Mouse (Mus musculus): ENCODE data around the gene Adamts3. TPM values are rescaled to one million over a fixed set of nuclear protein-coding genes. Genes with fewer than 3 reads are reported as not detected.

The Adamts3 gene
- polyA plus RNA-seq, 1 experiment from 2014 or later, result 0.52 TPM

DNA sequence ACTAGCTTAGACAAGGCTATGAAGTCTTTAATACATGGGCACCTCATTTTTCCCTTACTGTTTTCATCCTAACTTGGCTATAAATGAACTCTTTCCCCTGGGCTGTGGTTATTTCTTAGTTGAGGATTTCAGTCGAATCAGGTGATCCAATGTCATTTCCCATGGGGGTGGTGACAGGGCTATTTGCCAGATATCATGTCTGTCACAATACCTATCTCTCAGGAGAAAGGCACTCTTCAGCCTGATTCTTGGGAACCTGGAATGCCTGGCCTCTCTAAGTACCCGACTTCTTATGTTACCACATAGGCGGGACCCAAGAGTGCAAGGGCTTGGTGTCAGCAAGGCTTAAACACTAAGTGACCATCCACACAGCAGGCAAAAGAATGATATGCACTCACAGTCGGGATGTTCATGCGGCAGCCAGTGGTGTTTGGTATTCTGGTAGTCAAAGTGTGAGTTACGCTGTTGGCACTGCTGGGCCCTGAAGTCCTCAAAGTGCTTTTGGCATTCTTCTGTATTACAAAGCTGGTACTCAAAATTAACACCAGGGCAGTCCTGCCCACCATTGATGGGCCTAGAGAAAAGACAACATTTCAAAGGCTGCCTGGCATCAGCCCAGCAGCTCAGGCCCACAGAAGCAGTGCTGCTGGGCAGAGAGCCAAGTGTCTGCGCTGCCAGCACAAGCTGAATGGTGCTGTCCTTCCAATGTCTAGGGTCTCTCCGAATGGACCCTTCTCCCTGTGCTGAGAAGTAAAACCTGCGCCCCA lies 181.7 kb downstream of the Adamts3 start:
- Histone ChIP-seq H3K27me3 (ENCODE audit: control insufficient read depth, insufficient read depth, low read length) (no peaks in the 10 kb centered on the region), H3K4me1 (replicated peaks; ENCODE audit: control insufficient read depth, insufficient read depth) (no peaks in the 10 kb centered on the region; the same call in 1 of the 2 replicates), H3K4me3 (ENCODE audit: low read depth, low read length) (no peak overlapping the region), H3K9ac (ENCODE audit: low read length) (no peak overlapping the region), H3K36me3 (ENCODE audit: control insufficient read depth, insufficient read depth, low read length) (no peaks in the 10 kb centered on the region), H3K4me2 (replicated peaks; ENCODE audit: low read depth) (no peak overlapping the region), H3K27ac (replicated peaks) (no peak overlapping the region), H3K9me3 (ENCODE audit: control insufficient read depth, low read length) (no peaks in the 10 kb centered on the region)
- 63% methylated on average over 9 of the region's 9 CpGs for WGBS
- no peak for TF ChIP-seq CTCF (IDR thresholded peaks at IDR 0.05; ENCODE audit: low read depth)
- no peak for TF ChIP-seq EP300 (optimal IDR thresholded peaks at IDR 0.05)
- DNase-seq (ENCODE audit: low spot score) (peak; percentile 18), ATAC-seq (ENCODE audit: low FRiP score, low TSS enrichment) (no peak)

DNA sequence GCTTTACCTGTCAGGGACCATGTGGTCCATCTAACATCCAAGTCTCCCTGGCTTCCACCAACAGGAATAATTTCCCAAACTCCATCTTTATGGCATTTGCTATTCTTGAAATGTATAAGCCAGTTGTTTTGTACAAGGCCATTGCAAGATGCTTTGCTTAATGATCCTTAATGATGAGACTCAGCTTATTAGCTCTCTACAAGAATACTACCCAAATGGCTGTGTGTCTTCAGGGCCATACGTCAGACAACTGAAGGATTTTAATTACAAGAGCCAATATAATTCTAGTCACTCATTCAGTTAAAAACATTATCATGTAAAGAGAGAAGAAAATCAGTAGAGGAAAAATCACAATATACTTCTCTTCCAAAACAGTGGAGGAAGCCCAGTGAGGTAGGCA lies 195.3 kb downstream of the Adamts3 start:
- Histone ChIP-seq H3K27ac (replicated peaks) (no peak overlapping the region), H3K27me3 (ENCODE audit: control insufficient read depth, insufficient read depth, low read length) (no peaks in the 10 kb centered on the region), H3K9ac (ENCODE audit: low read length) (no peak overlapping the region), H3K9me3 (ENCODE audit: control insufficient read depth, low read length) (no peaks in the 10 kb centered on the region), H3K4me1 (replicated peaks; ENCODE audit: control insufficient read depth, insufficient read depth) (no peaks in the 10 kb centered on the region), H3K36me3 (ENCODE audit: control insufficient read depth, insufficient read depth, low read length) (no peaks in the 10 kb centered on the region), H3K4me3 (ENCODE audit: low read depth, low read length) (no peak overlapping the region), H3K4me2 (replicated peaks; ENCODE audit: low read depth) (no peak overlapping the region)
- TF ChIP-seq CTCF (IDR thresholded peaks at IDR 0.05; ENCODE audit: low read depth) (no peak), EP300 (optimal IDR thresholded peaks at IDR 0.05) (no peak)
- WGBS, result 98% methylated on average over 1 of the region's 1 CpGs
- DNase-seq (ENCODE audit: low spot score) (no peak), ATAC-seq (ENCODE audit: low FRiP score, low TSS enrichment) (no peak)

GRCm38 (mm10) chr5:89679871-89680536 lies 203.1 kb downstream of the Adamts3 start:
- Histone ChIP-seq H3K36me3 (ENCODE audit: control insufficient read depth, insufficient read depth, low read length) (no peaks in the 10 kb centered on the region), H3K4me2 (replicated peaks; ENCODE audit: low read depth) (no peak overlapping the region), H3K9ac (ENCODE audit: low read length) (no peak overlapping the region), H3K27me3 (ENCODE audit: control insufficient read depth, insufficient read depth, low read length) (no peaks in the 10 kb centered on the region), H3K9me3 (ENCODE audit: control insufficient read depth, low read length) (no peaks in the 10 kb centered on the region), H3K4me3 (ENCODE audit: low read depth, low read length) (no peak overlapping the region), H3K27ac (replicated peaks) (no peak overlapping the region), H3K4me1 (replicated peaks; ENCODE audit: control insufficient read depth, insufficient read depth) (no peaks in the 10 kb centered on the region)
- whole genome bisulfite sequencing, result 59% methylated on average over 5 of the region's 5 CpGs
- ATAC-seq (ENCODE audit: low FRiP score, low TSS enrichment) (no peak), DNase-seq (ENCODE audit: low spot score) (peak; percentile 31)
- TF ChIP-seq CTCF (IDR thresholded peaks at IDR 0.05; ENCODE audit: low read depth) (peak; percentile 71), EP300 (optimal IDR thresholded peaks at IDR 0.05) (no peak)

DNA sequence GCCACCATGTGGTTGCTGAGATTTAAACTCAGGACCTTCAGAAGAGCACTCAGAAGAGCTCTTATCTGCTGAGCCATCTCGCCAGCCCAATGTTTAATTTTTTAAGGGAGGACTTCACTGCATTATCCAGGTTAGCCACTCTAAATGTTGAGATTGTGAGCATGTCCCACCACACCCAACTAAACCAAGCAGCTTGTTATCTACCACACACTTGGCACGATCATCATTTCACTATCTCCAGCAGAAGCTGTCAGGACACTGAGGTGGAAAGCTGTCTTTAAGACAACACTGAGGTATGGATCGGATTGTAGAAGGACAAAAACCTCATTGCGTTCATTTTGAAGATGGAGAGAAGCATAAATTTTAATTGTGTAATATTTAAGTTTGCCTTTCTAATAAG lies 205.0 kb downstream of the Adamts3 start:
- Histone ChIP-seq H3K9ac (ENCODE audit: low read length) (no peak overlapping the region), H3K4me3 (ENCODE audit: low read depth, low read length) (no peak overlapping the region), H3K27me3 (ENCODE audit: control insufficient read depth, insufficient read depth, low read length) (no peaks in the 10 kb centered on the region), H3K27ac (replicated peaks) (no peak overlapping the region), H3K9me3 (ENCODE audit: control insufficient read depth, low read length) (no peaks in the 10 kb centered on the region), H3K4me1 (replicated peaks; ENCODE audit: control insufficient read depth, insufficient read depth) (no peaks in the 10 kb centered on the region), H3K4me2 (replicated peaks; ENCODE audit: low read depth) (no peak overlapping the region), H3K36me3 (ENCODE audit: control insufficient read depth, insufficient read depth, low read length) (no peaks in the 10 kb centered on the region)
- no peak for TF ChIP-seq CTCF (IDR thresholded peaks at IDR 0.05; ENCODE audit: low read depth)
- no peak for TF ChIP-seq EP300 (optimal IDR thresholded peaks at IDR 0.05)
- WGBS, result 88% methylated on average over 4 of the region's 4 CpGs
- ATAC-seq (ENCODE audit: low FRiP score, low TSS enrichment), result no peak
- no peak for DNase-seq (ENCODE audit: low spot score)

- H3K9me3 ChIP-seq (ENCODE audit: control insufficient read depth, low read length), result no peaks in the 10 kb centered on the region
- TF ChIP-seq CTCF (IDR thresholded peaks at IDR 0.05; ENCODE audit: low read depth) (no peak), EP300 (optimal IDR thresholded peaks at IDR 0.05) (no peak)
- no peak overlapping the region for H3K27ac ChIP-seq (replicated peaks)
- H3K9ac ChIP-seq (ENCODE audit: low read length), result no peak overlapping the region
- DNase-seq (ENCODE audit: low spot score) (no peak), ATAC-seq (ENCODE audit: low FRiP score, low TSS enrichment) (no peak)
- H3K36me3 ChIP-seq (ENCODE audit: control insufficient read depth, insufficient read depth, low read length), result no peaks in the 10 kb centered on the region
- 83% methylated on average over 9 of the region's 9 CpGs for WGBS
- H3K27me3 ChIP-seq (ENCODE audit: control insufficient read depth, insufficient read depth, low read length), result no peaks in the 10 kb centered on the region
- no peak overlapping the region for H3K4me2 ChIP-seq (replicated peaks; ENCODE audit: low read depth)
- no peak overlapping the region for H3K4me3 ChIP-seq (ENCODE audit: low read depth, low read length)
- no peaks in the 10 kb centered on the region for H3K4me1 ChIP-seq (replicated peaks; ENCODE audit: control insufficient read depth, insufficient read depth)
These were observed 208.9 kb downstream of the Adamts3 start for GRCm38 (mm10) chr5:89674066-89674848.

Measured in stomach, postnatal 0 days (tissue).